Mouse (Mus musculus) 3134 (cell line): ENCODE results near the gene Adcy9.

ENCODE experiments used
- DNase-seq: peaks from one replicate; pipeline ENCODE4 v3.0.0-alpha.2; 2011; ENCODE audit warnings: low spot score; ENCODE audit not compliant: insufficient read length; ENCODE audit errors: extremely low read depth

Gene Adcy9

DNA sequence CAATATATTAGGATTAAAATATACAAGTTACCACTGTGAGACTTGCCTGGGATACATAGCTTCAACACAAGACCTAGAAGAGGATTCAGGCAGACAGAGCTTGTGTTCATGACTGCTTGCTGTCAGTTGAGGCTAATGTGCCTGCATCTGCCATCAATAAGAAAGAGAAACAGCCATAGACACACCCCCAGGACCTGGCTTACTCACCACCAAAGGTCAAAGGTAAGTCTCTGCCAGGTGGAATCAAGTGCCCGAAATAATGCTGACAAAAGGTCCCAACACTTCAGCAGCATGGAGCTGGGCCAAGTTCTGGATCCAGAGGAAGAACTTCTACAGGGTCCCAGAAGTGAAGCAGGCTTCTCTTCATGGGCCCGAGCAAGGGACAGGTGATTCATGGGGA lies 86.9 kb downstream of the Adcy9 start:
- no peak for DNase-seq

DNA sequence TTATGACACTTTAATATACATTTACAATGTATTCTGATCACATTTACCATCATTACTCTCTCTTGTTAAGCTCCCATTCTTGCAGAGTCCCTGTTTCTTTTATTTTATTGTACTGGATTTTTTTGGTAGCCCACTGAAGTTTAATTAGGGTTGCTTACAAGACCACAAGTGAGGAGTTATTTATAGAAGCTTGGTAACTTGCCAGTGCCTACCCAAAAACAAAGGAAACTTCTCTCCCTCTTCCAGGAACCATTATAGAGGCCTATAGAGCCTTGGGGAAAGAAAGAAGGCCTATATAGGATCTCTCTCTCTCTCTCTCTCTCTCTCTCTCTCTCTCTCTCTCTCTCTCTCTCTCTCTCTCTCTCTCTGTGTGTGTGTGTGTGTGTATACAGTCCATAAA lies 93.2 kb downstream of the Adcy9 start:
- DNase-seq: no peak

- DNase-seq: no peak
Measured at GRCm38 (mm10) chr16:4325801-4326200, 94.5 kb downstream of the Adcy9 start.

GRCm38 (mm10) chr16:4324967-4325366 lies 95.3 kb downstream of the Adcy9 start:
- DNase-seq: no peak

DNA sequence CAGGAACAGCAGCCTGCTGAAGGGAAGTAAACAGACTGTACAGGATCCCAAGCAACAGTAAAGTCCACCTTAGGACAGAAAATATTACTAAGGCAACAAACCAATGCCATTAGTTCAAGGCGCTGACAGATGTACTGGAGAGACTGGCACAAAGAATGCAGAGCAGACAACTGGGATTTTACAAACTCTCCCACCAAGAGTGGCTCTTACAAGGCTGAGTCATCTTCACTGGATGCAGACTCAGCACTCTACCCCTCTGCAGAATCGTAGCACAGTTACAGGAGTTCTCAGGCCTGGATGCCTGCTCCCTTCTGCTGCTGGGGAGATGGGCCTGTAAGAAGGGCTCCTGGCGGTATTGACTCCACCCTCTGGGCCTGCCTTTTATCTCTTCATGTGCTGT lies 99.4 kb downstream of the Adcy9 start:
- DNase-seq: no peak

GRCm38 (mm10) chr16:4318001-4318526 lies 102.2 kb downstream of the Adcy9 start:
- no peak for DNase-seq

DNA sequence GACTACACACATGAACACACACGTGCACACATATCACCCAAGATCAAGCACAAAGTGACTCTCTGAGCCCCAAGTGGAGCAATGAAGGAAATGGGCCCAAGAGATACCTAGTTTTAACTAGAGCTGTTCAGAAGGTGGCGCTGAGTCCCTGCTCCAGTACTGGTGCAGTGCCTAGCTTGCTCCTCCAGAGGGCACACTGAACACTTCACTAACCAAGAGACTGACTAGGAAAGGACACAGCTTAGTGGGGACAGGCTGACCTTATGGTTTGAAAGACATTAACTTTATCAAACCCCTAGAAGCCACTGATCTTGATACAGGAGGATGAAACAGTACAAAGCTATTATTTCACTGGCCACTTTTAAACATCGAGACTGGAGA lies 104.2 kb downstream of the Adcy9 start:
- DNase-seq: peak; percentile 59

DNA sequence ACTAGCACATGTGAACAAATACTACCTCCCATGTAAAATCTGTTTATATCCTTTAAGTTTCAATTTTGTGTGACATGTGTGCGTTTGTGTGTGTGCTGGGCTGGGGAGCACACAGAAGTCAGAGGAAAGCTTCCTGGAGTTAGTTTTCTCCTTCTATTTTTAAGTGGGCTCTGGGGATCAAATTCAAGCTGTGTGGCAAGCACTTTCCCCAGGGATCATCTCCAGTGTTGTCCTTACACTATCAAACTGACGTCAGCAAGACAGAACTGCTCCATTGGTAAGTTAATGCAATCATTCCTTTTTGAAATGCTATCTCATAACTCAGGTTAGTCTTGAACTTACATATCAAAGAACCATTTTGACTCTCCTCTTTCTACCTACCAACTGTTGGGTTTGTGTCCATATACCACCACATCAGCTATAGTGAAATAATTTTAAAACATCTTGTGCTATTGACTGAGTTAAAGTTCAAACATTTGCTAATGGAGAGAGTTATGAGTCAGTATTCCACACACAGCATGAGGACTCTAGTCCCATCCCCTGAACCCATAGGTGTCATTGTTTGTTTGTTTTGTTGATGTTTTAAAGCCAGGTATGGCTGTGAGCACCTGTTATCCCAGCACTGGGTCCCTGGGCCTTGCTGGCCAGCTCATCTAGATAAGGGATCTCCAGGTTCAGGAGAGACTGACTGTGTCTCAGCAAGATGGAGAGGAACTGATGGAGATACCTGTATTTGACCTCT lies 104.8 kb downstream of the Adcy9 start:
- DNase-seq: no peak

GRCm38 (mm10) chr16:4314891-4315290 lies 105.4 kb downstream of the Adcy9 start:
- no peak for DNase-seq

GRCm38 (mm10) chr16:4312018-4312417 lies 108.3 kb downstream of the Adcy9 start:
- no peak for DNase-seq

GRCm38 (mm10) chr16:4311608-4312007 lies 108.7 kb downstream of the Adcy9 start:
- no peak for DNase-seq

- DNase-seq: no peak
Measured at GRCm38 (mm10) chr16:4307795-4308194, 112.5 kb downstream of the Adcy9 start.

DNA sequence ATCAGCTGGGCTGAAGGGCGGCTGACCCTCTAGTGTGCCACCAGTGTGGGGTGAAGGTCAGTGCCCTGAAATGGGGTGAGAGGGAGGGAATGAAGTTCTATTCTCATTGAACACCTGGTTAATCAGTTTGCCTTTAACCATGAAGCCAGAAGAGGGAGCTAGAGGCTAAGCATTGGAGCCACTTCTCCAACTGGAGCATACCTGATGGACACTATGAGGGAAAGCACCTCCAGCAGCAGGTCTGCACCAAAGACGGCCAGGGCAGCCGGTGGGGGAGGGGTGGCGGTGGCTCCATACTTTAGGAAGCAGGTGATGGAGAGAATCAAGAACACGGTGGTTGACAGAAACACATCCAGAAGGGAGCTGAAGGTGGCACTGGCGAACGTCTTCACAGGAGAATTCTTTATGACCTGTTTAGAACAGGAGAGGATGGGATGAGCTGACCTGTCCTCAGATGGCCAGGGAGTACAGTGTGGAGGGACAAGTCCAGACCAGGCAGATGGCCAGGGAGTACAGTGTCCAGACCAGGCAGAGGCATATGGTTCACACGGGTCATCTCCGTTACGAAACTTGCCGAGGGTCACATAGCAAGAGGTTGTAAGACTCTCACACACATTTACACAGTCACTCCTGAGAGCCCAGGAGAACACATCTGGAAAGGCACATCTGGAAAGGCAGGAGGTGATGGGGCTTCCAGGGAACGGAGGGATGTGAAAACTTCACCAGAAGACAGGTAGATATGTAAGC lies 115.9 kb downstream of the Adcy9 start:
- DNase-seq: peak; percentile 34

- DNase-seq: no peak
Measured at GRCm38 (mm10) chr16:4303554-4303953, 116.7 kb downstream of the Adcy9 start.

DNA sequence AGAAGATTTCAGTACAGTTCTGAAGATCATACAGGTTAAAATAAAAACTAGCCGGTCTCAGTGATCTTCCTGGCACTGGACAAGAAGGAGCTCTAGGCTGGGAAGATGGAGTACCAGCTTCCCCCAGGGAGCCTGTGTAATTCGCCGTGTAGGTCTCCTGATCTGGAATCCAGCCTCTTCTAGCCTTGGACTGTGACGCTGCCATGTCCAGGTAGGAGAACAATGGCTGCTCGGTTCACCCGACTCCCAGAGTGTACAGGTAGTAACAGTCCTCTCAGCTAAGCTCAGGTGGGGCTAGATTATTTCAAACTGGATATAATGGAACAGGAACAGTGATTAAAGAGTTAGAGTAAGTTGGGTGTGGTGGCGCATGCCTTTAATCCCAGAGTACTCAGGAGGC lies 120.0 kb downstream of the Adcy9 start:
- DNase-seq: no peak

- DNase-seq: no peak
Measured at GRCm38 (mm10) chr16:4293259-4293658, 127.0 kb downstream of the Adcy9 start.

- DNase-seq: peak; percentile 51
Measured at GRCm38 (mm10) chr16:4289507-4289906, 130.8 kb downstream of the Adcy9 start.

- no peak for DNase-seq
Measured at GRCm38 (mm10) chr16:4286593-4286992, 133.7 kb downstream of the Adcy9 start.

- no peak for DNase-seq
Measured at GRCm38 (mm10) chr16:4285257-4285656, 135.0 kb downstream of the Adcy9 start.

DNA sequence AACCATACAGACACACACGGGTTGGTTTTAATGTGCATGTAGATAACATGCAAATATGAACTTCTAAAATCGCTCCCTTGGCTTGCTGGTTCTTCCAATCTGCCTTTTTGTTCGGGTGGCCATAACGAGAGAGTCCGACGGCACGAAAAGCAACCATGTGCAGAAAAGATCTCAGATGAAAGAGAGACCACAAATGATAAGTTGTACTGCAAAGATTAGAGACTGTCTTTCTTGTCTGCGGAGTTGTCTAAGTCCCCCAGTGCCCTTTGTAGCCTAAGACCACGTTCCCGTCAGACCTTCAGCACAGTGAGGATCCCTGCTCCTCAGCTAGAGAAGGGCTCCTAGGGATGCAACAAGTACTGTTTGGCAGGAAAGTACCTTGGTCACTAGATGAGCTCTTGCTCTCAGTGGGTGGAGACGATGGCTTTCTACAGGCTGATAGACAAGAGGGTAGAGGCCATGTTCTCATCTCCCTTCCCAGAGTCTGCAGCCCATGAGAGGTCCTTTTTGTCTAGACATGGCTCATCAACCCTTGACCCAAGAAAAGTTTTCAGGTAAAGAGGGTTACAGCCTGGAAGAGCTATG lies 136.9 kb downstream of the Adcy9 start:
- no peak for DNase-seq

GRCm38 (mm10) chr16:4281470-4281869 lies 138.8 kb downstream of the Adcy9 start:
- no peak for DNase-seq

DNA sequence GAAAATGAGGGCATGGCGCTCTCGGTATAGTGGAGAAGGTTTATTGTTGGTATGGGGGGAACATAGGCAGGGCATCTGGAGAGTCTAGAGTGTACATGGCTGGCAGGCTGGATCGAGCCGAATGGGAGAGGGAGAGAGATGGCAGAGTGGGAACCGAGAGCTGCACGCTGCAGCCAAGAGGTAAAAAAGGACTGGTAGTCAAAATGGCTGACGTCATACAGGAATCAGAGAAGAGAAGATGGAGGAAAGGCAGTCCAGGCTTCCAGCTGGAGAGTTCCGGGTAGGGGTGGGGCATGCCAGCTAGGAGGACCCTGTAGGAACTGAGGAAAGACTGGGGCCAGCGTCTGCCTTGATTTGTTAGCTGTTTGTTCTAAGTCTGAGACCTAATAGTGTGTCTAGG lies 139.3 kb downstream of the Adcy9 start:
- no peak for DNase-seq
